Mouse (Mus musculus) gastrocnemius, postnatal 14 days (tissue): ENCODE results near the gene Aes. TPM values are rescaled to one million over a fixed set of nuclear protein-coding genes. Genes with fewer than 3 reads are reported as not detected.

ENCODE experiments used
- DNase-seq: peaks from one replicate; pipeline ENCODE4 v3.0.0; 2021; ENCODE audit warnings: mixed read lengths
- intact Hi-C: fragments of 180-260 bp; cut with DNase I; formaldehyde crosslinking; loops from one replicate; pipeline ENCODE4 v1.15.1; 2025; ENCODE audit warnings: low total_unique reads
- total RNA-seq, 2 experiments: library from RNA; stranded (reverse); gene quantifications; 2 replicates each; pipeline ENCODE4 v1.2.3; 2021

Gene Aes
- total RNA-seq, 2 experiments from 2014 or later: 660 to 698 TPM

DNA sequence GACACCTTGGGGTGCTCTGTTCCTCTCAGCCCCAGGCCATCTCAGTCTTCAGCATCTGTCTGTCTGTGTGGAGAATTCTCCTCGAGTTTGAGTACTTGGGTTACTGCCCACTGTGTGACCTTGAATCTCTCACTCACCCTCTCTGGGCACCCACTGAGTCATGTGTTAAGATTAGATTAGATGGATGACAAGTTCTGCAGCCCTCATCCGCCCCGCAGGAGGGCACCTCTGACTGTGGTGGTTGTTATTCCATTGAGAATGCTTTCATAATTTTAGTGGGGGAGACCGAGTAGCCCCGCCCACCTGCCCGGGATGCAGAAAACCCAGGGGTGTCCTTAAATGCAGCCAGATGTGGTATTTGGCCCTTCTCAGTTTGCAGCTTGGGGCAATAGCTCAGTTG is 4.2 kb downstream of the Aes start:
- intact Hi-C loops: no loop called here
- DNase-seq: no peak

DNA sequence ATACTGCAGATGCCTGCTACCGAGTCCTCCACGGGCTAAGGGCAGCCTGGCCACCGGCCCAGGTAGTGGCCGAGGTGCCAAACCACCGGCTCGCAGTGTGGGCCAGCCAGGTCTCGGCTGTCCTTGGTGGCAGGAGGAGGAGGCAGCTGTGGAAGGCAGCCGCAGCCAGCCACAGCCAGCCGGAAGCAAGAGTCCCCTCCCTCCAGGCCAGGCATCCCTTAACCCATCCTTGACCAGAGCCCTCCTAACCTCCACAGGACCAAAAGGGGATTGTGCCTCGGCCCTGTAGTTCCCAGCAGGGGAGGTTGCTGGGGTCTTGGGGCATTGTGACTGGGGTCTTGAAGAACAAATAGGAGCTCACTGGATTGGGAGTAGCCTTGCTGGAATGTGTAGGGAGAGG is 4.9 kb downstream of the Aes start:
- peak; percentile 77 for DNase-seq

DNA sequence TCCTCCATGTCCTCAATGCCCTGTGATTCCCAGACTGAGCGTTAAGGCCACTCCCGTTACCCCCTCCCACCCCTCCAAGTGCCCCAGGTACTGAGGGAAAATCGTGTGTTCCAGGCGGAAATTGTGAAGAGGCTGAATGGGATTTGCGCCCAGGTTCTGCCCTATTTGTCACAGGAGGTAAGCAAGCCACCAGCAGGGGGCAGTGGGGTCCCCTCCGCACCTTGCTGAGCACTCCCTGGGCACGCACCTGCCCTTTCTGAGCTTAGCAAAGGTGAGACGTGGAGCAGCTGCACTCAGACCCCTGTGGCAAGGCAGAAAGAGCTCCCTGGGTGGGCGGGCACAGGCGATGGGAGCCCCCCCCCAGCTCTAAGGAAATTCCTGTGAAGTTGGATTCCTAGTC is 5.4 kb downstream of the Aes start:
- intact Hi-C loops: loop anchor here (5.0 kb wide), 1 partner anchor 38 kb away; the partner anchor contains the start of gene Tle6
- DNase-seq: peak; percentile 64

More for the DNA sequence above, 4.9 kb downstream of the Aes start:
- intact Hi-C loops: no loop called here

DNA sequence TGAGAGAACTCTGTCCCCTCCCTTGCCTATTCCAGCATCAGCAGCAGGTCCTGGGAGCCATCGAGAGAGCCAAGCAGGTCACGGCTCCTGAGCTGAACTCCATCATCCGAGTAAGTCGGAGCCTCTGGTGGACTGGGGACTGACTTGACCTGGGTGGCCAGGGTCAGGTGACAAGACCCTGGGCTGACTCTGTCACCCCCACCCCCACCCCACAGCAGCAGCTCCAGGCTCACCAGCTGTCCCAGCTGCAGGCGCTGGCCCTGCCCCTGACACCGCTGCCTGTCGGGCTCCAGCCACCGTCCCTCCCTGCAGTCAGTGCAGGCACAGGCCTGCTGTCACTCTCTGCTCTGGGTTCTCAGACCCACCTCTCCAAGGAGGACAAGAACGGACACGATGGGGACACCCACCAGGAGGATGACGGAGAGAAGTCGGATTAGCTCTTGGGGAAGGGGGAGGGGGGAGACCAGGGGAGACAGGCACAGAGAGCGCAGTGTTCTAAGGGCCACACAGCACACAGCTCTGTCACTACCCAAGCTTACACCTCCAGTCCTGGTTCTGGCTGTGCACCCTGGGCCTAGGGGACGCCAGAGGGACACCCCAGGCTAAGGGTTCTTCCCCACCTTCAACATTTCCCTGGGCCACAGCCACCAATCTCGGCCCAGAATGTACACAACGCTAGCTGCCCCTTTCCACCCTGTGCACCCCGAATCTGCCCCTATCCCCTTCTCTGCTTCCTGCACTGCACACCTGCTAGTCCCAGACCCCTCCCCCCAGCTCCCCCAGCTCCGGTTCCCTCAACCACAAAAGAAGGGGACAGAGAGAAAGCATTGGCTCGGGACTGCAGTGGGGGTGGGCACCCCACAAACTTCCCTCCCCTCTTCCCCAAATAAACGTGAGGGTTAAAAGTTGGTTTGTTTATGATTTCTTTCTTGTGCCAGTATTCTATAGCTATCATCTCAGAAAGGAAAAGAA is 6.3 kb downstream of the Aes start:
- intact Hi-C loops: loop anchor here (5.0 kb wide), 1 partner anchor 37 kb away; the partner anchor contains the start of gene Tle6
- DNase-seq: no peak

DNA sequence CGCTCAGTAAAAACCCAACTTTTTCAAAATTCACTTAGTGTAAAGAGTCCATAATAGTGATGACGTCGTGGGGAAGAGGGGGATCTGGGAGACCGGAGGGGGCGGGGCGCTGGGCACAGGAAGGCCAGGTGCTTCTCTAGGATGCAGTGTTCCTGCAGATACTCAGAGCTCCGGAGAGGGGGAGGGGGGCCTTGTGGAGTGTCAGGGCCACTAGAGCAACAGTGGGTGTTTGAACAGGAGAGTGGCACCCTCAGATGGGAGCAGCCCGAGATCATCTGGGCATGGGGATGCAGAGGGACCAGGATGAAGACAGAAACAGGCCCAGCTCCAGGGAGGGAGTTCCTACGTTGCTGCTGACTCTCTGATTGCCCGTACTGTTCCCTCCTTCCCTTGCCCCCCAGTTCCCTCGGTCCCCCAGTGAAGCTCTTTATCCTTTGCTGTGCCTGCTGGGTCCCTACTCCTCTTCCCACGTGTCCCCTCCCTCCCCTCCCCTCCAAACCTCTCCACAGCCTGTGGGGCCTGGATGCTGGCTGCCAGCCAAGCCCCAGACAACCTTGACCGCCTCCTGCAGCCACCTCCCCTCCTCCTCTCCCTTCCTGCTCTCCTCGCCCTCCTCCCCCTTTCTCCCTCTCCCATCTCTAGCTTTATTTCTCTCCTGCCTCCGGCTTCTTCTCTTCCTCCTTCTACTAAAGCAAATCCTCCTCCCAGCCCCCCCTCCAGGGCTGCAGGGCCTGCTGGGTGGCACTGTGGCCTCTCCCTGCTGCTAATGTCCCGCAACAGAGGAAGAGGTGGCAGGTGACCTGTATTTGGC is 9.3 kb downstream of the Aes start:
- intact Hi-C loops: loop anchor here (5.0 kb wide), 1 partner anchor 34 kb away; the partner anchor contains the start of gene Tle6
- no peak for DNase-seq

DNA sequence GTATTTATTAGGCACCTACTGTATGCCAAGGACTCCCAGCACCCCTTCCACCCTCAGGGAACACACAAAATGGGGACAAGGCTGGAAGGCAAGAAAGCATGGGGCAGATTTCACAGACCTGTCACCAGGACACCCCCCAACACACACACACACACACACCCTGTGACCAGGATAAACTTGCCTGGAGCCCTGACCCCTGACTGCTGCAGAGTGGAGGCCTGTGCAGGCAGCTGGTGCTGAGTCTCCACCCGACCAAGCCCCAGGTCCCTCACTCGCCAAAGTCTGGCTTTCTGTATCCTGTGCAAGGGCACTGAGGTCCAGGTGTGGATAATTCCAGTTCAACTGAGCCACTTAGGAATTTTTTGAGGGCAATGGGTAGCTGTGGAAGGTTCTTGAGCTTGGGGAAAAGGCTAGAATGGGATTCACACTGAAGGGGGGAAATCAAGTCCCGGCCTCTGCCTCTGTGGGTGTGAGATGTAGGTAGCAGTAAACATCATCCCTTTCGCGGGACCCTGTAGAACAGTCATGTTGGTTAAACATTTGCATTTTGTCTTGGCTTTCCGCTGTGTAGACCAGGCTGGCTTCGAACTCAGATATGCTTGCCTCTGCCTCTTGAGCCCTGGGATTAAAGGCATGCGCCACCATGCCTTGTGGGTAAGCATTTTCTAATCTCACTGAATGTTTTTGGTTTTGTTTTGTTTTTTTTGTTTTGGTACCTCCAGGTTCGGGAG is 10.4 kb downstream of the Aes start:
- intact Hi-C loops: loop anchor here (5.0 kb wide), 1 partner anchor 33 kb away; the partner anchor contains the start of gene Tle6
- DNase-seq: no peak

DNA sequence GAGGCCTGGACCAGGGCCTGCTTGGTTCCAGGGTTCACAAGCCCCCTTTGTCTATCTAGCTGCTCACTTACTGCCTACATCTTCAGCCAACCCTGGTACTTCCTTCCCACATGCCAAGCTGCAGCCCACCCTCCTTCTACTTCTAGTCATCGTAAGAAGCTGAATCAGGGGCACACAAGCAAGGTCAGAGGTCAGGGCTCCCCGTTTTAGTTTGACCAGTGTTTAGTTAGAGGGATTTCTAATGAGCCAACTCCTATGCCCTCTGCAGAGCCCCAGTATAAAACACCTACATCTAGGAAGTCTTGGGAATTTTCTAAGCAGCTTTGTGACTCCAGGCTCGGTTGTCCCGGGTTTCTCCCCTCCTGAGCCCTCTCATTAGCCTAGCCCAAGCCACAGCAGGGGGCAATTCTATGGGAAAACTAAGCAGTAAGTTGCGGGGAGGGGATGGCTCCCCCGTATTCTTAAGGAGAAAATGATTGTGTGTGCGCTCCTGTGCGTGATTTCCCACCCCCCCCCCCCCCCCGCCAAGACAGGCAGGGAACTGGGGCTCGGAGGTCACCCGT is 11.0 kb downstream of the Aes start:
- intact Hi-C loops: no loop called here
- DNase-seq: no peak

DNA sequence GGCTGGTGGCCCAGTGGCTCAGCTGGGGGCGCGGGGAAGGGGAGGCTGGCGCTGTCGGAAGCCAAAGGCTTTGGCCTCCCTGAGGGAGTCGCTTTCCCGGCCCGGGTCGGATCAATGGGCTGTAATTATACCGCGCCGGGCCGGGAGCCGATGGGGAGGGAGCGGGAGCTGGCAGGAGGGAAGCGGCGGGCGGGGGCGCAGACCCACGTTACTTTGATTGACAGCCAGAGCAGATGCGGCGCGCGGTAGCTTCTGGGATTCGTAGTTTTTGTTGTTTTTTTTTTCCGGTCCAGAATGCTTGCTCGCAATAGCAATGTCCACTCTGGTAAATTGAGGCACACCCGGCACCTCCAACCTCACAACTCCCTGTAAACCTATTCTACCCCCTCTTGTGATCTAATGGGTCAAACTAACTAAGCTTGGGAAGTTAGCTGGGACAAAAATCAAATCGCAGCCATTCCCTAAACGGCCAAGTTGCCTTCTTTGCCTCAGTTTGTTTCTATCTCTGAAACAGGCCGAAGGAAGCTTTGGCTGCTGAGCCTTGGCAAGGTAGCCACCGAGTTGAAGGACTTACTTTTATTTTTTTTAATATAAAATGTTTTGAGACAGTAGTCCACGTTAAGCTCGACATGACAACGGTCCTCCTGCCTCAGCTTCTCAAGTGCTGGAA is 11.7 kb downstream of the Aes start:
- intact Hi-C loops: no loop called here
- DNase-seq: peak; percentile 95

DNA sequence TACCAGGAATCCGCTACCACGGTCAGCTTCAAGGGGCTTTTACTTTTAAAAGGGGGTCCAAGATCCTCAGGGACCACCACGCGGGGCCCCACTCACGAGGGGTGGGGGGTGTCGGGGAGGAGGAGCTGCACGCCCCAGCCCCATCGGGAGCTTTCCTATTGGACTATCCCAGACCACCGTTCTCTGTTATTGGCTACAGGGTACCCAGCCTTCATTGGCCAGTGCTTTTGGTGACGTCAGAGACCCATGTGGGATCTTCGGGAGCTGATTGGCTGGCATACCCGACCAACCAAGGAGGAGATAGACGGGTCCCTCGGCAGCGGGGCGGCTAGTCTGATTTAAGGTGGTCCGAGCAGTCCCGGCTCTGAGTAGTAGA is 12.2 kb downstream of the Aes start:
- intact Hi-C loops: no loop called here
- peak; percentile 98 for DNase-seq

DNA sequence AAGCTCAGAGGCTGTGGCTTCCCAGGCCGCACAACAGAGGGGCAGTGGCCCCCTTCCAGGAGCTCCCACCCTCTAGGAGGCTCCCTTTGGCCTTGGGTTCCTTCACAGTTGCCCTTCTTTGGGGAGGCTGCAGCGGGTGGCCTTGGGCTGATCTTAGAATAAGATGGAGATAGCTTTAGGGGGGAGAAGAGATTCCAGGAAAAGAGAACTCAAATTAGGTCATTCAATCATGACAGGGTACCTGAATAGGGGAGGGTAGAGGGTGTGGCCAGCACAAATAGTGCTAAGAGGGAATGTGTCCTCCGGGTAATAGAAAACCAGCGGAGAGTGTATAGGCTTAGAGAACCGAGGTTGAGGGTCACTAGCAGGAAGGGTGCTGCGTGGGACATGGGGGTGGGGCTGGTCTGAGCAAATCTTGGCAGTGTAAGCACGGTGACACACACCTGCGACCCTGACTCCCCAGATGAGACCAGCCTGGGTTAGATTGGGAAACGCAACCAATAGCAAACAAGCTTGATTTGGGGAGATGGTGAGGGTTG is 12.9 kb downstream of the Aes start:
- DNase-seq: no peak
- intact Hi-C loops: no loop called here

DNA sequence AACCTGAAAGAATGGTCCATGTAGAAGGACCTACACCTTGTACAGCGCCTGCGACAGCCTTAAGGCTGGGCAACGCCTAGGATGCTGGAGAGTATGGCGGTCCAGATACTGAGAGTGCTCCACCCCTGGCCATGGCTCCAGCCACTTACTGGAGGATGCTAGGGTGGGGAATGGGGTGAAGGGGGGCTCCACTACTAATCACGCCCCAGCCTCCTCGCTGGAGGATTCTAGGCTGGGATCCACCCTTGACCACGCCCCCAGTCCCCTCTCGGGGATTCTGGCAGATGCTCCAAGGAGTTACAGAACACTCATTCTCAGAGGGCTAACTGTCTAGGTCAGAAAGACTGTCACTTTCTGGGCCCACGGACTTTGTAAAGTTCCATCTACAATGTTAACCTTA is 13.7 kb downstream of the Aes start:
- peak; percentile 70 for DNase-seq
- intact Hi-C loops: no loop called here

DNA sequence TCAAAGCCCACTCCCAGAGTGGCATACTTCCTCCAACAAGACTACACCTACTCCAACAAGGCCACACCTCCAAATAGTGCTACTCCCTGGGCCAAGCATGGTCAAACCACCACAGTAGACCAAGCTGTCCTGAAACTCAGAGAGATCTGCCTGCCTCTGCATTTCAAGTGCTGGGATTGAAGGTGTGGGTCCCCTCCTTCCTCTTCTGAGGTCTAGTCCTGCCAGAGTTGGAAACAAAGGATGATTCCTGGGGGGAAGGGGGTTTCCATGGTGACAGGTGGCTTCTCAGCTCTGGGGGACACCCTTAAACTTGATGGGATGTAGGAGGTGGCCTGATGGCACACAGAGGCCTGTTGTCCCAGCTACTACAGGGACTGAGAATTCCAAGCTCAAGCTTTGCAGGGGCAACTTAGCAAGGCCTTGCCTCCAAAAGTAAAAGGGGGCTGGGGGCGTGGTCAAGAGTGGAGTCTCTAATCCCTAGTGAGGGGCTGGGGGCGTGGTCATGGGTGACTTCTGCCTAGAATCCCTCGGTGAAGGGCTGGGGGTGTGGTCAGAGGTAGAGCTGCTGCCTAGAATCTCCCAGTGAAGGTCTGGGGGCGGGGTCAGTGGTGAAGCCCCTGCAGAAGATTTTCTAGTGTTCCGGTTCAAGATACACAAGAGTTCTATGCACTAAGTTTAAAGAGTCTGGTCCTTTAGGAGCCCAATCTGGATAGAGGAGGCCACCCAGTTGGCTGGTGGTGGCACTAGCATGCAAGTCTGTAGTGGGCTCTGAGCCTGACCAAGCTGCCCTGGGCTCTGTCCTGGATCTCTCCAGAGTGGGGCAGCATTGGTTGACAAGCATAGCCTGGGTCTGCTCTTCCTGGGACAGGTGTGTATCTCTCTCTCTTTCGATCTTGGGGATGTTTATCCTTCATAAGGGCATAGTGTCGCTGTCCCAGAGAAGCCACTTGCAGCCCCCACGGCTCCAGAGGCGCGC is 15.1 kb downstream of the Aes start, which contains the start of gene Tle2:
TSS of gene Tle2 (plus strand) at position 481 of the 976 bp plus-strand sequence.
- no peak for DNase-seq
- intact Hi-C loops: no loop called here

DNA sequence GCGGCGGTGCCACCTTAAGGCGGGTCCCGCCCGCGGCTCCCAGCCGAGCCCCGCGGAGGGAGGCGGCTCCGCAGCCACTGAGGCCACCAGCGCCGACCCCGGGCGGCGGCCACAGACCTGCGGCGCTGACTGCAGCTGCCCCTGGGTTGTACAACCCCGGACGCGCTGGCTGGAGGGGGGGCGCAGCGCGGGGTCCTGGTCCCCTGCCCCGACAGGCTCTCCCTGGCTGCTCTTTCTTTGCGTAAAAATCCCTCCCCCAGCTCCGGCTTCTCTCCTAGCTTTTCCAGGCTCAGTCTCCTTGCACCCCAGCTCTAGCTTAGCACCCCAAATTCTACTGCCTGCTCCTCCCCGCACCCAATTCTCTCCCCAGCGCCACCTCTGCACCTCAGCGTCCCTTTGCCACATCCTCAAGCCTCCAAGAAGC is 15.9 kb downstream of the Aes start:
- intact Hi-C loops: no loop called here
- DNase-seq: peak; percentile 47

DNA sequence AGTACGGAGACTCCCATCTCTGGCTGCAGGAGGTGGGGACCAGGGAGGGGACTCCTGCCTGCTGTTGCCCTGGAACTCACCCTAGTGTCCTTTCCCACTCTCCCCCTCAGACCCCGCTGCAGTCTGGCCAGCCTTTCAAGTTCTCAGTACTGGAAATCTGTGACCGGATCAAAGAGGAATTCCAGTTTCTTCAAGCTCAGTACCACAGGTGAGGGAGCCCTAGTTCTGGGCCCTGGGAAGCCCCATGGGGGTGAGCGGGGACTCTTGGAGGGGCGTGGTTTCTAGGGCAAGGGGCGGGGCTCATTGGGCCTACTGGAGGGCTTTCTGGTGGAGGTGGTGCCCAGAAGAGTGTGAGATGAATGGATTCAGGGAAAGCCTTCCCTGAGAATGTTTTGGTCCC is 16.4 kb downstream of the Aes start:
- no peak for DNase-seq
- intact Hi-C loops: no loop called here

DNA sequence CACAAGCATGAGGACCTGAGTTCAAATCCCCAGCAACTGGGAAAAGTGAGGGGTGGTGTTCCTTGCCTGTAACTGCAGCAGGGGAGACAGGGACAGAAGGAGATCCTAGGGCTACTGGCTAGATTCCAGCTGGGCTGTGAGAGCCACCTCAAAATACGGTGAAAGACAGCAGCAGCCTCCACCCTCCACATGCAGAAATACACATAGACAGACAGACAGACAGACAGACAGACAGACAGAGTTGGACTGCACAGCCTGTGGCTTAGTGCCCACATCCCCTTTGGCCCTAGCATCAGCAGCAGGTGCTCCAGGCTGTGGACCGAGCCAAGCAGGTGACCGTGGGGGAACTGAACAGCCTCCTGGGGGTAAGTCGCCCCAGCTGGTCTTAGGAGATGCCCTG is 20.7 kb downstream of the Aes start:
- no peak for DNase-seq
- intact Hi-C loops: no loop called here

DNA sequence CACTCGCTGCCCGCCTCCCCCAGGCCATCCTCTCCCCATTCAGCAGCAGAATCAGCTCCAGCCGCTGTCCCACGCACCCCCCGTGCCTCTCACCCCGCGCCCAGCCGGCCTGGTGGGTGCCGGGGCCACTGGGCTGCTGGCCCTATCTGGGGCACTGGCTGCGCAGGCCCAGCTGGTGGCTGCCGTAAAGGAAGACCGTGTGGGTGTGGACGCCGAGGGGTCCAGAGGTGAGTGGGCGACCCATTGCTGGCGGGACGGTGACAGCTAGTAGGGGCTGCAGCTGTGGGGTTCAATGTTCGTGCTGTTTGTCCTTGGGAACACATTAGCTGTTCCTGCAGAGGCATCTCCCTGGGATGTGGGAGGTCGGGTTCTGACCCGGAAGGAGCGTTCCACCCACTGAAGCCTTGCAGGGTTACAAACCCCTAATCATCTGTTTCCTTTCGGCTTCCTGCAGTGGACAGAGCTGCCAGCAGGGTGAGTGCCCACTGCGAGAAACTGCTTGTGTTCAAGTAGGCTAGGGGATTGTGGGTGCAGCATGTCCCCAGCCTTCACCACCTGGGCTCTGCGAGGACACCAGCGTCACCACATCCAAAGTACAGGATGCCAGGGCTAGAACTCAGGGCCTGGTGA is 21.3 kb downstream of the Aes start:
- peak; percentile 19 for DNase-seq
- intact Hi-C loops: no loop called here

DNA sequence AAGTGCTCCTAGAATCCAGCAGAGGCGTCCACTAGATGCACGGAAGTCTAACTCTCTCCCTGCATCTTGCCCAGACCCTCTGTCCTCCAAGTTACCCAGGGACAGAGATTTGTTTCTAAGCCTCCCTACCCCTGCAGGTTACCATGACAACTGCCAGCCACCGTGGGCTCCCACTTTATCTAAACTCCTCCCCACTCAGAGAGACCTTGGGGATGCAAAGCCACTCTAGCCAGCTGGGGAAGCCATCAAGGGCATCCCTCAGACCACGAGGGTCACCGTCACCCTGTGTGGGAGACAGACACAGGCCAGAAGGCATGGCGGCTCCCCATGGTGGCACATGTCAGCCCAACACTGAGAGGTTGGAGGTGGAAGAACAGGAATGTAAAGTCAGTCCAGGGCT is 24.1 kb downstream of the Aes start:
- no peak for DNase-seq

More for the DNA sequence above, 24.1 kb downstream of the Aes start:
- intact Hi-C loops: no loop called here
